Comparison of ENCODE assay signal across 26 mouse cellular contexts in the genomic region with DNA sequence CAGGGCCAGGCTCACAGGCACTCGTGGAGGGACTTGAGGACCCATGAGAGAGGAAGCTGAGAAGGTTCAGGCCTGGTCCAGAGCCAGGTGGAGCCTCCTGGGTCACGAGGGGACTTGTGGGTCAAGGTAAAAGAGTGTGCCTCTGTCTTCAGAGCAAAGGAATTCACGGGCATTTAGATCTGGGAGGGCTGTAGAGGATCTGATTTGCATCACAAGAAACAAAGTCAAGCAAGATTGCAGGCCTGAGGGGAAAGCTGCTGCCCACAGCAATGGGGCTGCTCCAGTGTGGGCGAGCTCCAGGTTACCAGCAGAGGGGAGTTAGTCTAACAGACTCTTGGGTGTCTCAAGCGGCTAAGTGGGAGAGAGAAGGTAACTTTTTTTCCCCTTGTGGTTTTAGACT. TPM values are rescaled to one million over a fixed set of nuclear protein-coding genes. Genes with fewer than 3 reads are reported as not detected.
DNase-seq lines count a peak whose midpoint lies in the region; ATAC-seq and TF ChIP-seq lines count a peak whose summit lies in the region.
"Had no signal": no experiment of that assay in that cellular context is flagged by ENCODE, and none has a peak within 500 bp of the region (broad histone marks: within the 10 kb centered on the region; RNA-seq: fewer than 3 reads in every experiment).

No protein-coding gene starts in this region.

- in situ Hi-C loops in ES-E14 (cut with MboI; ENCODE audit: low sequenced_read_pairs in 2 of 2, unreplicated experiment in 2 of 2), result no loop called here

- DNase-seq in frontal cortex, postnatal 36 days (ENCODE audit: low spot score in 2 of 2), result no peak
- no peak for DNase-seq in midbrain, embryonic 10.5 days (ENCODE audit: low spot score)
- peak; percentile 60 for DNase-seq in ES-E14 (ENCODE audit: low read depth, low spot score)
- peak; percentile 29 for DNase-seq in brain, adult 2 months (ENCODE audit: low read depth, low spot score)
- no peak for DNase-seq in adrenal gland, postnatal 25 days
- no peak for DNase-seq in layer of hippocampus, adult 11-12 months (ENCODE audit: low spot score)
- DNase-seq: adrenal gland, postnatal 10 days; B cell, adult 2 months; cerebellum, adult 11-12 months; cerebellum, adult 9-10 months; cerebellum, postnatal 14 days; gastrocnemius, postnatal 25 days; heart, adult 18-20 months; heart, postnatal 10 days; heart, postnatal 36 days; kidney, adult 2 months had no signal

- no peaks in the 10 kb centered on the region for H3K36me3 ChIP-seq in midbrain, embryonic 10.5 days
- no peaks in the 10 kb centered on the region for H3K36me3 ChIP-seq in midbrain, embryonic 16.5 days (ENCODE audit: control insufficient read depth, insufficient read depth, low read length)
- H3K36me3 ChIP-seq in ES-E14 (ENCODE audit: control insufficient read depth, insufficient read depth, low read length, poor library complexity, severe bottlenecking), result no peaks in the 10 kb centered on the region
- H3K36me3 ChIP-seq: embryonic facial prominence, embryonic 12.5 days; embryonic facial prominence, embryonic 15.5 days; heart, embryonic 12.5 days; heart, embryonic 15.5 days; hindbrain, embryonic 15.5 days had no signal

- no peak overlapping the region for H3K4me2 ChIP-seq in midbrain, embryonic 16.5 days (ENCODE audit: low read length)
- H3K4me2 ChIP-seq: embryonic facial prominence, embryonic 12.5 days; embryonic facial prominence, embryonic 15.5 days; forebrain, embryonic 13.5 days; heart, embryonic 12.5 days; heart, embryonic 15.5 days; hindbrain, embryonic 15.5 days had no signal

- no peak overlapping the region for H3K4me3 ChIP-seq in midbrain, embryonic 10.5 days
- no peak overlapping the region for H3K4me3 ChIP-seq in midbrain, embryonic 16.5 days (ENCODE audit: low read depth, low read length)
- H3K4me3 ChIP-seq in ES-E14 (ENCODE audit: insufficient read depth in 1 of 2, low read depth in 1 of 2, low read length in 2 of 2, poor library complexity in 1 of 2, severe bottlenecking in 1 of 2), result no peak overlapping the region; a peak in 1 of 4 replicates
- H3K4me3 ChIP-seq: embryonic facial prominence, embryonic 12.5 days; embryonic facial prominence, embryonic 15.5 days; forebrain, embryonic 13.5 days; heart, embryonic 12.5 days; heart, embryonic 15.5 days; hindbrain, embryonic 15.5 days had no signal

- H3K27ac ChIP-seq in midbrain, embryonic 10.5 days (replicated peaks), result peak overlapping the region; percentile 64
- no peak overlapping the region for H3K27ac ChIP-seq in midbrain, embryonic 16.5 days (ENCODE audit: low read length)
- peak overlapping the region; percentile 61; the same call in 1 of the 2 replicates for H3K27ac ChIP-seq in ES-E14 (ENCODE audit: insufficient read depth, low read depth, low read length, poor library complexity, severe bottlenecking)
- H3K27ac ChIP-seq: embryonic facial prominence, embryonic 12.5 days; embryonic facial prominence, embryonic 15.5 days; forebrain, embryonic 13.5 days; heart, embryonic 15.5 days; hindbrain, embryonic 15.5 days had no signal

- no peak overlapping the region for H3K9ac ChIP-seq in midbrain, embryonic 16.5 days (ENCODE audit: low read depth, low read length)
- peak overlapping the region; percentile 17; the same call in 1 of the 2 replicates for H3K9ac ChIP-seq in ES-E14 (ENCODE audit: insufficient read depth, low read depth, low read length, poor library complexity, severe bottlenecking)
- H3K9ac ChIP-seq: embryonic facial prominence, embryonic 12.5 days; embryonic facial prominence, embryonic 15.5 days; forebrain, embryonic 13.5 days; heart, embryonic 12.5 days; heart, embryonic 15.5 days; hindbrain, embryonic 15.5 days had no signal

- 0 out of 2 replicates have a peak, but pooled peaks cover 4% of the 10 kb centered on the region for H3K27me3 ChIP-seq in midbrain, embryonic 10.5 days (ENCODE audit: low read depth, poor library complexity, severe bottlenecking)
- no peaks in the 10 kb centered on the region for H3K27me3 ChIP-seq in midbrain, embryonic 16.5 days (ENCODE audit: control insufficient read depth, insufficient read depth, low read depth, low read length)
- H3K27me3 ChIP-seq: embryonic facial prominence, embryonic 12.5 days; embryonic facial prominence, embryonic 15.5 days; forebrain, embryonic 13.5 days; hindbrain, embryonic 15.5 days had no signal

- peak; percentile 35; the same call in 1 of the 2 replicates for ATAC-seq in frontal cortex, adult (ENCODE audit: low TSS enrichment)
- ATAC-seq in midbrain, embryonic 16.5 days, result no peak
- ATAC-seq: forebrain, embryonic 13.5 days; forebrain, embryonic 16.5 days; intestine, postnatal 0 days had no signal

- H3K9me3 ChIP-seq in midbrain, embryonic 10.5 days (replicated peaks), result no peaks in the 10 kb centered on the region
- no peaks in the 10 kb centered on the region for H3K9me3 ChIP-seq in midbrain, embryonic 16.5 days (replicated peaks; ENCODE audit: control insufficient read depth, low read length, poor library complexity, severe bottlenecking)
- H3K9me3 ChIP-seq in ES-E14 (ENCODE audit: control insufficient read depth, insufficient read depth, low read depth, low read length), result no peaks in the 10 kb centered on the region
- H3K9me3 ChIP-seq: embryonic facial prominence, embryonic 12.5 days; embryonic facial prominence, embryonic 15.5 days; forebrain, embryonic 13.5 days; heart, embryonic 12.5 days; heart, embryonic 15.5 days; hindbrain, embryonic 15.5 days had no signal

- peaks cover 46% of the 10 kb centered on the region for H3K4me1 ChIP-seq in midbrain, embryonic 10.5 days
- no peaks in the 10 kb centered on the region; the same call in 1 of the 2 replicates for H3K4me1 ChIP-seq in midbrain, embryonic 16.5 days (ENCODE audit: control insufficient read depth, insufficient read depth, low read length)
- H3K4me1 ChIP-seq in ES-E14 (ENCODE audit: control insufficient read depth in 2 of 2, insufficient read depth in 2 of 2, low read length in 2 of 2, poor library complexity in 1 of 2), result peaks cover 17 to 43% of the 10 kb centered on the region in 2 experiments
- H3K4me1 ChIP-seq: embryonic facial prominence, embryonic 12.5 days; embryonic facial prominence, embryonic 15.5 days had no signal

- WGBS in midbrain, embryonic 10.5 days, result 23% methylated on average over 5 of the region's 5 CpGs
- 16% methylated on average over 5 of the region's 5 CpGs for WGBS in midbrain, embryonic 16.5 days

TF ChIP-seq in ES-E14, 5 proteins besides CTCF, POLR2A, EP300 and RAD21:
- no peak for TF ChIP-seq CHD2 (IDR thresholded peaks at IDR 0.05; ENCODE audit: low read depth, low read length)
- TF ChIP-seq ZNF384 (IDR thresholded peaks at IDR 0.05; ENCODE audit: low read depth, low read length), result no peak
- no peak for TF ChIP-seq HCFC1 (IDR thresholded peaks at IDR 0.05; ENCODE audit: borderline replicate concordance, insufficient read depth, low read length)
- TF ChIP-seq MAFK (IDR thresholded peaks at IDR 0.05; ENCODE audit: insufficient read depth, low read depth, low read length), result no peak
- no peak for TF ChIP-seq ZC3H11A (IDR thresholded peaks at IDR 0.05; ENCODE audit: borderline replicate concordance, low read depth, low read length)

RNA-seq across cellular contexts. Expression of a gene that starts 30.8 kb away (rescaled TPM):
- polyA plus RNA-seq in midbrain, embryonic 10.5 days (2016; fragmentation: Nextera tagmentation; extraction: Ambion mirVana), result 240 and 263 TPM in 2 replicates
- polyA plus RNA-seq in midbrain, embryonic 16.5 days (2015; fragmentation: Nextera tagmentation; extraction: Ambion mirVana), result 164 and 166 TPM in 2 replicates
- total RNA-seq in ES-E14 (2012; rRNA removed), result 340 and 419 TPM in 2 replicates
- total RNA-seq in adrenal gland, postnatal 25 days (2021), result 140 and 156 TPM in 2 replicates

RNA-seq across cellular contexts. Expression of a gene that starts 44.9 kb away (rescaled TPM):
- 6.4 and 6.5 TPM in 2 replicates for polyA plus RNA-seq in midbrain, embryonic 10.5 days (2016; fragmentation: Nextera tagmentation; extraction: Ambion mirVana)
- polyA plus RNA-seq in midbrain, embryonic 16.5 days (2015; fragmentation: Nextera tagmentation; extraction: Ambion mirVana), result 9.2 and 11.0 TPM in 2 replicates
- 21.9 and 33.6 TPM in 2 replicates for total RNA-seq in ES-E14 (2012; rRNA removed)
- 2.7 and 4.2 TPM in 2 replicates for total RNA-seq in adrenal gland, postnatal 25 days (2021)

Comparison
In these comparisons a context has a peak if more than half of its experiments do, and no peak if none do; other contexts are left out.
1. DNase-seq: peak in ES-E14 (single experiment) and brain, adult 2 months (single experiment); none in frontal cortex, postnatal 36 days (0 of 2), midbrain, embryonic 10.5 days (single experiment), adrenal gland, postnatal 25 days (single experiment) and layer of hippocampus, adult 11-12 months (single experiment).